Mouse (Mus musculus) ES-Bruce4 (cell line): ENCODE measurements around the gene Unc45a. TPM values are rescaled to one million over a fixed set of nuclear protein-coding genes. Genes with fewer than 3 reads are reported as not detected.
A peak's percentile ranks its signal among the peaks of the same experiment; 100 is the strongest.

Experiments
- H3K27ac ChIP-seq: 2 replicates; pipeline ENCODE4 v1.5.1; 2012; ENCODE audit warnings: low read length, inconsistent platforms; ENCODE audit not compliant: insufficient read depth
- H3K27me3 ChIP-seq: 2 replicates; pipeline ENCODE4 v1.6.1; 2012; ENCODE audit warnings: mild to moderate bottlenecking, low read length, inconsistent platforms; ENCODE audit not compliant: control insufficient read depth, poor library complexity, insufficient read depth, severe bottlenecking
- H3K36me3 ChIP-seq: 2 replicates; pipeline ENCODE4 v1.6.1; 2012; ENCODE audit warnings: inconsistent platforms, mild to moderate bottlenecking, low read length, moderate library complexity; ENCODE audit not compliant: control insufficient read depth, poor library complexity, insufficient read depth, severe bottlenecking
- H3K4me1 ChIP-seq: one replicate; pipeline ENCODE4 v1.8.1; 2011; ENCODE audit warnings: low read length; ENCODE audit not compliant: control insufficient read depth, insufficient read depth
- H3K4me3 ChIP-seq: 2 replicates; pipeline ENCODE4 v1.5.1; 2011; ENCODE audit warnings: low read depth, mild to moderate bottlenecking, low read length
- H3K9ac ChIP-seq: 2 replicates; pipeline ENCODE4 v1.6.1; 2012; ENCODE audit warnings: low read depth, mild to moderate bottlenecking, inconsistent platforms; ENCODE audit not compliant: poor library complexity, severe bottlenecking
- H3K9me3 ChIP-seq: replicated peaks from 2 replicates; pipeline ENCODE4 v1.6.1; 2012; ENCODE audit warnings: mild to moderate bottlenecking, low read length, inconsistent platforms; ENCODE audit not compliant: control insufficient read depth, poor library complexity, insufficient read depth, severe bottlenecking
- CTCF ChIP-seq: IDR thresholded peaks from one replicate; pipeline ENCODE4 v1.8.1; 2011; ENCODE audit warnings: low read depth, low read length
- EP300 ChIP-seq: IDR thresholded peaks from 2 replicates; pipeline ENCODE4 v1.6.1; 2011; ENCODE audit warnings: low read depth, low read length; ENCODE audit not compliant: insufficient read depth
- POLR2A ChIP-seq: IDR thresholded peaks from one replicate; pipeline ENCODE4 v1.8.1; 2011; ENCODE audit warnings: low read length; ENCODE audit not compliant: insufficient read depth
- polyA plus RNA-seq: library from polyadenylated mRNA; stranded (reverse); fragments of >200 nt; gene quantifications from 2 replicates; pipeline ENCODE4 v1.2.4, GENCODE M21; 2011; ENCODE audit warnings: low read depth; ENCODE audit not compliant: missing spikeins, insufficient read depth, insufficient read length

Gene Unc45a
- polyA plus RNA-seq, 1 experiment = 24.0 TPM

DNA sequence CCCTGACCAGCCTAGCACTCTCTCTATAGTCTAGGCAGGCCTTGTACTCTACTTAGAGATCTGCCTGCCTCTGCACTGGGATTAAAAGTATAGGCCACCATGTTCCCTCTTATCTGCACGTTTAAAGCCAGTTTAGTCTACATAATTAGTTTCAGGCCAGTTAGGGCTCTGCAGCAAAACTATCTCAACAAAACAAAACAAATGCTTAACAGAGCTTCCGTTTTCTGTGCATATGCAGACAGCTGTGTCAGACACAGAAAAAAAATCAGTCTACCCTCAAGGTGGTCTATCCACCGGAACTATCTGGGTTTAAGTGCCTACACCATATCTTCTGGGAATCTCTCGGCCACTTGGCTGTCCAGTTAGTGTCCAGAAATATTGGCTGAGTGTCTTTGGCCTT, 32.5 kb upstream of the Unc45a start:
- Histone ChIP-seq H3K4me3 (no peak overlapping the region), H3K27me3 (no peaks in the 10 kb centered on the region), H3K9me3 (no peaks in the 10 kb centered on the region), H3K36me3 (no peaks in the 10 kb centered on the region), H3K27ac (no peak overlapping the region), H3K4me1 (no peaks in the 10 kb centered on the region), H3K9ac (no peak overlapping the region)
- TF ChIP-seq EP300 (no peak), POLR2A (no peak), CTCF (no peak)

- H3K27me3 ChIP-seq = no peaks in the 10 kb centered on the region
- H3K9ac ChIP-seq = no peak overlapping the region
- H3K36me3 ChIP-seq = no peaks in the 10 kb centered on the region
- H3K27ac ChIP-seq = no peak overlapping the region
- no peaks in the 10 kb centered on the region for H3K4me1 ChIP-seq
- no peak overlapping the region for H3K4me3 ChIP-seq
- TF ChIP-seq CTCF = no peak
- no peaks in the 10 kb centered on the region for H3K9me3 ChIP-seq
These were observed 31.9 kb upstream of the Unc45a start for GRCm38 (mm10) chr7:80372667-80373066.

DNA sequence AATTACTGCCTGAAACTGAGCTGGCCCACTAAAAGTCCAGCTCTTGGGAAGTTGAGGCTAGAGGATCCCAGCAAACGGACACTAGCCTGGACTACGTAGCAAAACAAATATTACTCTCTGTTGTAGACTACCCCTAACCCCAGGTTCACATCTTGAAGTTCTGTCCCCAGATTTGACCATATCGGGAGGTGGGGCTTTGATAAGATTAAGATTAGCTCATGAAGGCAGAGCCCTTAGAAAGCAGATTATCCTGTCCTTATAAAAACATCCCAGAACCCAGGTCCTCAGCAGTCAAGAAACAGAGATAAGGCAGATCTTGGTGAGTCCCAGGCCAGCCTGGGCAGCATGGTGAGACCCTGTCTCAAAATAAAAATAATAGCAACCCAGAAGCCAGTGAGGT, 31.4 kb upstream of the Unc45a start:
- H3K27me3 ChIP-seq = no peaks in the 10 kb centered on the region
- no peaks in the 10 kb centered on the region for H3K4me1 ChIP-seq
- H3K9me3 ChIP-seq = no peaks in the 10 kb centered on the region
- no peak overlapping the region for H3K27ac ChIP-seq
- no peak overlapping the region for H3K4me3 ChIP-seq
- TF ChIP-seq CTCF (no peak), POLR2A (no peak), EP300 (no peak)
- no peak overlapping the region for H3K9ac ChIP-seq
- H3K36me3 ChIP-seq = no peaks in the 10 kb centered on the region

DNA sequence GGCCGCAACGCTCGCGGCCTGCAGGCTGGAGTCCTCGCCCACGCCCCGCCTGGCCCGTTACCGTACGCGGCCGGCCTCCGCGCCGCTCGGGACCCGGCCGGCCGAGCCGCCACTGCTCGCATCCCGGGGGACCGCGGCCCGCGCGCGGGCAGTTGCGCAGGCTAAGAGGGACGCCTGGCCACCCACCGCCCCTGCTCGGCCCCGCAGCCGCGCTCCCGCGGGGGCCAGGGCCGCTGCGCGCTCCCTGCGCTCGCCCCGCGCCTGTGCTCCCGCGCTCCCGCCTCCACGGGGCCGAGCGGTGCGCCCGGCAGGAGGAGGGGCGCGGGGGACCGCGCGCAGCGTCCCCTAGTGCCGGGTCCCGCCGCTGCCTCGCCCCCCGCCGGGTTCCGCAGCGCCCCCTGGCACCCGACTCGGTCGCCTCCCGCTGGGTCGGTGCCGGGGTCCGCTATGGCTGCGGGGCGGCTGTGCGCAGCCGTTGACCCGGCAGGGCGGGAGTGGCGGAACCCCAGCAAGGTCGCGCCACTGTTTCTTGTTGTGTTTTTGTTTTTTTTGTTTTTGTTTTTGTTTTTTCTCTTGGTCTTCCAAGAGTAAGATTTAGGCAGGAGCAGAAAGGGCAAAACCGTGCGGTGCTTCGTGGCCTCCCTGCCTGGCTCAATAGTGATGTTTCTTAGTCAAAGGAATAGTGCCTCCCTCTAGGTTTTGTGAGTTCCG, 30.4 kb upstream of the Unc45a start, which contains the start of gene Man2a2:
Gene Man2a2 (minus strand): TSS at position 335 of the 711 bp plus-strand sequence.
- TF ChIP-seq CTCF (peak; percentile 71), EP300 (no peak)
- Histone ChIP-seq H3K4me1 (no peaks in the 10 kb centered on the region), H3K9me3 (no peaks in the 10 kb centered on the region), H3K4me3 (peak within 1 kb of the TSS; percentile 67), H3K9ac (peak within 1 kb of the TSS; percentile 91), H3K27me3 (no peaks in the 10 kb centered on the region), H3K36me3 (no peaks in the 10 kb centered on the region), H3K27ac (no peak within 1 kb of the TSS)

DNA sequence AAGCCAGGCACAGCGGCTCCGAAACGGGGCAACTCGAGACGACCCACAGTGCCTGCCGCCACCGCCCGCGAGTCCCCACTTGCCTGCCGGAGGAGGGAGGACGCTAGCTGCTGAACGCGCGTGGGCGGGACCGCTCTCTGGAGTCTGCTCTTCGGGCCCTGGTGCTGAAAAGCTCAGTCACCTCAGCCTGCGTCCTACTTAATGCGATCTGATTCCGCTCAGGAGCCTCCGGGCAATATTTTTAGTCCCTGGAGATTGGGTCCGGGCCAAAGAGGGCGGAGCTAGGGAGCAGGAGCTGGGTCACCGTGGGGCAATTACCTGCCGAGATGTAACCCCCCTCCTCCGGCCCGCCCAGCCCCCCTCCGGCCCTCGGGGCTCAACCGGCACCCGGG, 29.8 kb upstream of the Unc45a start:
- TF ChIP-seq EP300 (no peak), POLR2A (no peak), CTCF (no peak)

DNA sequence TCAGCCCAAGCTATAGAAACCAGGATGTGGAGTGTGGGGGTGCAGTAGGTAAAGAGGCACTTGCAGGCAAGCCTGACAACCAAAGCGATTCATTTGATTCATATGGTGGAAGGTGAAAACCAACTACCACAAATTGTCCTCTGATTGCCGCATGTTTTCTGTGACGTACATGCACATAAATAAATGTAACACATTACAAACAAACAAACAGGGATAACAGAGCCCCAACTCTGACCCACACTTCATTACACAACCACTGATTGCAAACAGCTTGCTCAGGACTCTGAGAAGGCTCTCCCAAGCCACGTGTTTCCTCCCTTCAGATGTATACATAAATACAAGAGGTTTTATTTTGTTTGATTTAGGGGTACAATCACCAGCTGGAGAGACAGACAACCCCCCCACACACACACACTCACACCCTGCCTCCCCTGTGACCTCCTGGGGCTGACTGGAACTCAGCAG, 29.2 kb upstream of the Unc45a start:
- Histone ChIP-seq H3K9ac (peak overlapping the region; percentile 91), H3K9me3 (no peaks in the 10 kb centered on the region), H3K36me3 (no peaks in the 10 kb centered on the region), H3K27ac (no peak overlapping the region), H3K4me1 (no peaks in the 10 kb centered on the region), H3K4me3 (peak overlapping the region; percentile 62), H3K27me3 (no peaks in the 10 kb centered on the region)
- no peak for TF ChIP-seq EP300
- no peak for TF ChIP-seq POLR2A
- TF ChIP-seq CTCF = no peak

More for the DNA sequence above, 29.8 kb upstream of the Unc45a start:
- Histone ChIP-seq H3K4me1 (no peaks in the 10 kb centered on the region), H3K27me3 (no peaks in the 10 kb centered on the region), H3K4me3 (peak overlapping the region; percentile 62), H3K27ac (no peak overlapping the region), H3K9ac (peak overlapping the region; percentile 91), H3K9me3 (no peaks in the 10 kb centered on the region), H3K36me3 (no peaks in the 10 kb centered on the region)
